Mouse (Mus musculus) forebrain, postnatal 0 days (tissue): ENCODE results near the gene Rbm43. TPM values are rescaled to one million over a fixed set of nuclear protein-coding genes. Genes with fewer than 3 reads are reported as not detected.

Source experiments
- ATAC-seq: fragments of 200-750 bp; cut with Nextera tagmentation; 2 replicates; pipeline ENCODE4 v1.8.0; 2017; ENCODE audit warnings: mild to moderate bottlenecking, moderate library complexity
- DNase-seq: peaks from one replicate; pipeline ENCODE4 v3.0.0-alpha.2; 2015
- H3K27ac ChIP-seq: fragments of 300-500 bp; sonication (generic); 2 replicates; pipeline ENCODE4 v1.5.1; 2014; ENCODE audit warnings: low read depth, mild to moderate bottlenecking, antibody characterized with exemption, low read length, moderate library complexity, mixed read lengths
- H3K27me3 ChIP-seq: fragments of 300-500 bp; sonication (generic); 2 replicates; pipeline ENCODE4 v1.6.1; 2014; ENCODE audit warnings: mild to moderate bottlenecking, low read length, mixed read lengths; ENCODE audit not compliant: insufficient read depth
- H3K36me3 ChIP-seq: fragments of 300-500 bp; sonication (generic); 2 replicates; pipeline ENCODE4 v1.6.1; 2014; ENCODE audit warnings: mild to moderate bottlenecking, moderate library complexity; ENCODE audit not compliant: insufficient read depth
- H3K4me1 ChIP-seq: fragments of 300-500 bp; sonication (generic); 2 replicates; pipeline ENCODE4 v1.6.1; 2014; ENCODE audit warnings: antibody characterized with exemption; ENCODE audit not compliant: insufficient read depth
- H3K4me2 ChIP-seq: fragments of 300-500 bp; sonication (generic); 2 replicates; pipeline ENCODE4 v1.6.1; 2014; ENCODE audit warnings: low read depth, mild to moderate bottlenecking, moderate library complexity
- H3K4me3 ChIP-seq: fragments of 300-500 bp; sonication (generic); 2 replicates; pipeline ENCODE4 v1.5.1; 2014; ENCODE audit warnings: low read depth, low read length, mixed read lengths
- H3K9ac ChIP-seq: fragments of 300-500 bp; sonication (generic); 2 replicates; pipeline ENCODE4 v1.6.1; 2014; ENCODE audit warnings: mild to moderate bottlenecking
- H3K9me3 ChIP-seq: fragments of 300-500 bp; sonication (generic); 2 replicates; pipeline ENCODE4 v1.6.1; 2016; ENCODE audit warnings: low read length
- CTCF ChIP-seq: sonication (generic); IDR thresholded peaks from 2 replicates; pipeline ENCODE4 v1.5.1; 2016; ENCODE audit warnings: antibody characterized with exemption, control low read depth, low read depth
- WGBS: fragments of 180-500 bp; shearing (Covaris S2); extraction: QIAGEN DNeasy Blood & Tissue Kit; methylation state at CpG from one replicate; pipeline ENCODE4 v1.1.7; 2014; 5-methylcytosine and 5-hydroxymethylcytosine counted together
- polyA plus RNA-seq: library from polyadenylated mRNA; unstranded; fragments of >200 nt; fragmentation: Nextera tagmentation; extraction: Ambion mirVana; gene quantifications from 2 replicates; pipeline ENCODE4 v1.2.1, GENCODE M21; 2015
- total RNA-seq: library from RNA; depleted of rRNA; stranded (reverse); fragments of >200 nt; gene quantifications from 2 replicates; pipeline ENCODE4 v1.2.3, GENCODE M21; 2014; rRNA removed

The Rbm43 gene
- total RNA-seq (13.7 and 14.4 TPM in 2 replicates), polyA plus RNA-seq (13.8 and 15.0 TPM in 2 replicates)

DNA sequence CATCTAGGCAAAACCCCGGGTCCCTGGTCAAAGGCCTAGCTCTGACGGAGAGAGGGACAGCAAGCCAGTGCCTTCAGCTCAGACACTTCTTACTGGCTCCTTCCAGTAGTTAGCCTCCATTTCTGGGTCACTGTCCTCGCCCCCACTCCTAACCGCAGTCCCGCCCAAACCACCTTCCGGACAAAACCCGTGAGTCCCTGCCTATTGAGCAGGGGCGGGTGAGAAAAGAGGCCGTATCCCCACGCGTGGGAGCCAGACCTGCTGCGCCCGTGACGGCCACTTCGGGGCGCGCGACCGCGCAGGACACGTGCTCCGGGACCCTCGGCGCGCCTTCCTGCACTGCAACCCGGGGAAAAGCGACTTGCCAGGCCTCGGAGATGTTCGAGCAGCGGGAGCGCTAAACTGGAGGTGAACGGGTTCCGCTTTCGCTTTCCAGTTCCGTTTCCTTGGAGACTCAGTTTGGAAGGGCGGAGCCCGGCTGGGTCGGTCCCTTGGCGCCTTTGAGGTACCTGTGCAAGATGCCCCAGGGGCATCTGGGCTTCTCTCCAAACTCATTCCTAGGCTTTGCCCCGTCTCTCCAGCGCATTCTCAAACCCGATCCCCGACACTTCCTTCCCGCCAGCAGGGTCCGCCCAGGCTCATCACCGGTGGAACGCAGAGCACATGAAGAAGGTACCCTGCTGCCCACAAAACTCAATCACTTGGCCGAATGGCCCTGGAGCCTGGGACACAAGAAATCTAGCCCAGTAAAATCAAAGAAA lies at the start of gene Rbm43:
Gene Rbm43, minus strand, starts transcription at position 590 of the 761 bp plus-strand sequence.
- peak; percentile 95 for ATAC-seq
- TF ChIP-seq CTCF: peak; percentile 64
- Histone ChIP-seq H3K4me2 (peak within 1 kb of the TSS; percentile 84), H3K27me3 (no peaks in the 10 kb centered on the region), H3K4me1 (no peaks in the 10 kb centered on the region), H3K9ac (peak within 1 kb of the TSS; percentile 67), H3K4me3 (peak within 1 kb of the TSS; percentile 57), H3K9me3 (no peaks in the 10 kb centered on the region), H3K27ac (peak within 1 kb of the TSS; percentile 21), H3K36me3 (no peaks in the 10 kb centered on the region)
- WGBS: 3% methylated on average over 48 of the region's 48 CpGs
- DNase-seq: peak; percentile 83

DNA sequence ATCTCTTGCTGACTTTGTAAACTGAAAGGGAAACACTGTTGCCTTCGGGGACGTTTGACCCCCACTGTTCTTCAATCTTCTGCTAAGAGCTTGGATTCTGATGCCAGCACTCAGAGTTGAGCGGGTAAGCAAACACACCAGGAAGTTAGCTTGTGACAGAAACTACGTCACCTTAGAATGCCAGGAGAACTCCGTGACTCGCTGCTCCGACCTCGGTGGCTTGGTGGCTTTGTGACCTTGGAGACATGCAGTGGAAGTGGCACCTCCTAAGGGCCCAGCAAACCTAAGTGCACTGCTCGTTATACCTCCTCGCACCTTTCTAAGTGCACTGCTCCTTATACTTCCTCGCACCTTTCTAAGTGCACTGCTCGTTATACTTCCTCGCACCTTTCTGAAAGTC lies 47.3 kb upstream of the Rbm43 start:
- TF ChIP-seq CTCF: no peak
- no peak overlapping the region for H3K4me2 ChIP-seq
- H3K9me3 ChIP-seq: 0 out of 2 replicates have a peak, but pooled peaks cover 5% of the 10 kb centered on the region
- no peak for ATAC-seq
- H3K27ac ChIP-seq: no peak overlapping the region
- DNase-seq: no peak
- no peaks in the 10 kb centered on the region for H3K4me1 ChIP-seq
- no peak overlapping the region for H3K4me3 ChIP-seq
- no peak overlapping the region for H3K9ac ChIP-seq
- 79% methylated on average over 13 of the region's 13 CpGs for WGBS
- H3K27me3 ChIP-seq: no peaks in the 10 kb centered on the region
- no peaks in the 10 kb centered on the region for H3K36me3 ChIP-seq

DNA sequence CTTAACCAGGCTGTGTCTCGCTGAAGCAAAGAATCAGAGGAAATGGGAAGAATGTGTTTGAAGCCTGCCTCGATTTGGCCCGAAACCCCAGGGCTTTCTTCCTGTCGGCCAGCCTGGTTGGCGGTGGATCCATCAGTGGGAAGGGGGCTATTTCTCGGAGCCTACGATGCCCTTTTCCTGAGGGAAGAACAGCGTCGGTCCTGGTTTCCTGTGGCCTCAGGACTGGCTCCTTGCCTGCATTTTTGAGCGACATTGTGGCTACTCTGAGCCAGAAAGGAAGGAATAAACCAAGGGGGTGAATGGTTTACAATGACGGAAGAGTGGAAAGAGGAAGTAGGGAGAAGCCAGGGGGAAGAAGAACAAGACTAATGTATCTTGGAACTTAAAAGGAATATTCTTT lies 46.7 kb upstream of the Rbm43 start:
- H3K9me3 ChIP-seq: 0 out of 2 replicates have a peak, but pooled peaks cover 5% of the 10 kb centered on the region
- ATAC-seq: 0 out of 2 replicates have a peak, but pooled peaks have one; percentile 10
- H3K36me3 ChIP-seq: no peaks in the 10 kb centered on the region
- 46% methylated on average over 11 of the region's 11 CpGs for WGBS
- no peaks in the 10 kb centered on the region for H3K27me3 ChIP-seq
- no peak for TF ChIP-seq CTCF
- no peak overlapping the region for H3K4me3 ChIP-seq
- DNase-seq: no peak
- no peak overlapping the region for H3K9ac ChIP-seq
- H3K27ac ChIP-seq: no peak overlapping the region
- H3K4me1 ChIP-seq: no peaks in the 10 kb centered on the region
- peak overlapping the region; percentile 13; the same call in 1 of the 2 replicates for H3K4me2 ChIP-seq

DNA sequence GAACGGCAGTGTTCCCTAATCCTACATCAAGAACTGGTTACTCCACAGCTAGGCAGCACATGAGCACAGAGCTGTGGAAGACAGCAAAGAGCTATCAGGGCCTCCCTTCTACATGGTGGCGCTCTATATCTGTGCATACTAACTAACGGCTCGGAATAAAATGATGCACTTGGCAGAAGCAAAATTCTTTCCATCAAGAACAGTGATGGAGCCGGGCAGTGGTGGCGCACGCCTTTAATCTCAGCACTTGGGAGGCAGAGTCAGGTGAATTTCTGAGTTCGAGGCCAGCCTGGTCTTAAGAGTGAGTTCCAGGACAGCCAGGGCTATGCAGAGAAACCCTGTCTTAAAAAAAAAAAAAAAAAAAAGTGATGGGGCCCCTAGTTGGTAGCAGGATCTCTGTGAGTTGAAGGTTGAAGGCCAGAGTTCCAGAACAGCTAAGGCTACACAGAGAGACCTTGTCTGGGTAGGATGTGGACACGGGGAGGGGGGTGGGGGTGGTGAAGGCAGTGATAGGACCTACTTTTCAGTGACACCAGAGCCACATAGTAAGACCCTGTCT lies 38.5 kb upstream of the Rbm43 start, which contains the start of gene Nmi:
Gene Nmi, minus strand, starts transcription at position 85 of the 559 bp plus-strand sequence.
- Histone ChIP-seq H3K9ac (peak within 1 kb of the TSS; percentile 53), H3K4me1 (no peaks in the 10 kb centered on the region), H3K4me2 (peak within 1 kb of the TSS; percentile 88), H3K9me3 (no peaks in the 10 kb centered on the region), H3K27ac (peak within 1 kb of the TSS; percentile 66; the same call in 1 of the 2 replicates), H3K36me3 (no peaks in the 10 kb centered on the region), H3K4me3 (peak within 1 kb of the TSS; percentile 57), H3K27me3 (no peaks in the 10 kb centered on the region)
- ATAC-seq (peak; percentile 68), DNase-seq (peak; percentile 14)
- no peak for TF ChIP-seq CTCF
- WGBS: 64% methylated on average over 9 of the region's 9 CpGs

GRCm38 (mm10) chr2:51972641-51973409 lies 37.9 kb upstream of the Rbm43 start:
- ATAC-seq: peak; percentile 84
- Histone ChIP-seq H3K36me3 (no peaks in the 10 kb centered on the region), H3K27ac (peak overlapping the region; percentile 66; the same call in 1 of the 2 replicates), H3K4me1 (no peaks in the 10 kb centered on the region), H3K27me3 (no peaks in the 10 kb centered on the region), H3K9ac (peak overlapping the region; percentile 53), H3K4me3 (peak overlapping the region; percentile 57), H3K4me2 (peak overlapping the region; percentile 88), H3K9me3 (no peaks in the 10 kb centered on the region)
- peak; percentile 57 for DNase-seq
- 3% methylated on average over 40 of the region's 40 CpGs for WGBS
- TF ChIP-seq CTCF: no peak

GRCm38 (mm10) chr2:51972142-51972541 lies 37.2 kb upstream of the Rbm43 start:
- Histone ChIP-seq H3K4me2 (peak overlapping the region; percentile 88), H3K4me1 (no peaks in the 10 kb centered on the region), H3K27me3 (no peaks in the 10 kb centered on the region), H3K4me3 (peak overlapping the region; percentile 57), H3K27ac (no peak overlapping the region), H3K36me3 (no peaks in the 10 kb centered on the region), H3K9me3 (no peaks in the 10 kb centered on the region), H3K9ac (no peak overlapping the region)
- ATAC-seq: no peak; the same call in 1 of the 2 replicates
- TF ChIP-seq CTCF: no peak
- WGBS: 51% methylated on average over 5 of the region's 5 CpGs
- no peak for DNase-seq
